Comparison of ENCODE assay signal across 18 mouse cellular contexts in genomic region chr2:35589385-35589784, GRCm38 (mm10). TPM values are rescaled to one million over a fixed set of nuclear protein-coding genes. Genes with fewer than 3 reads are reported as not detected.
DNase-seq lines count a peak whose midpoint lies in the region; ATAC-seq and TF ChIP-seq lines count a peak whose summit lies in the region.
"Had no signal": no experiment of that assay in that cellular context is flagged by ENCODE, and none has a peak within 500 bp of the region (broad histone marks: within the 10 kb centered on the region; RNA-seq: fewer than 3 reads in every experiment).

No protein-coding gene starts in this region.

- peaks cover 3% of the 10 kb centered on the region; the same call in 1 of the 2 replicates for H3K27me3 ChIP-seq in heart, embryonic 15.5 days
- no peaks in the 10 kb centered on the region for H3K27me3 ChIP-seq in lung, embryonic 15.5 days

- peaks cover 99% of the 10 kb centered on the region for H3K4me1 ChIP-seq in heart, embryonic 15.5 days (replicated peaks)
- H3K4me1 ChIP-seq in lung, embryonic 15.5 days = peaks cover 70% of the 10 kb centered on the region

- 0 out of 2 replicates have a peak overlapping the region, but pooled peaks have one; percentile 18 for H3K9ac ChIP-seq in heart, embryonic 15.5 days
- H3K9ac ChIP-seq in lung, embryonic 15.5 days = no peak overlapping the region
- H3K9ac ChIP-seq: forebrain, embryonic 15.5 days; midbrain, embryonic 13.5 days; neural tube, embryonic 13.5 days had no signal

- intact Hi-C loops in gastrocnemius, adult 2 months (cut with DNase I) = no loop called here

- H3K4me3 ChIP-seq in gastrocnemius, adult 2 months = 0 out of 2 replicates have a peak overlapping the region, but pooled peaks have one; percentile 1
- no peak overlapping the region for H3K4me3 ChIP-seq in heart, embryonic 15.5 days
- no peak overlapping the region for H3K4me3 ChIP-seq in lung, embryonic 15.5 days
- H3K4me3 ChIP-seq: forebrain, embryonic 15.5 days; midbrain, embryonic 13.5 days; neural tube, embryonic 13.5 days had no signal

- DNase-seq in gastrocnemius, adult 2 months = no peak
- DNase-seq in gastrocnemius, adult 18-20 months (ENCODE audit: low spot score) = no peak
- DNase-seq in heart, adult 11 months = no peak
- no peak for DNase-seq in lung, postnatal 36 days
- DNase-seq: cerebellum, adult 11 months; cerebellum, postnatal 10 days; embryo, embryonic 11 days; gastrocnemius, postnatal 36 days; spleen, adult 18-20 months; thymus, postnatal 36 days had no signal

- no peaks in the 10 kb centered on the region for H3K9me3 ChIP-seq in heart, embryonic 15.5 days (replicated peaks)
- H3K9me3 ChIP-seq in lung, embryonic 15.5 days = no peaks in the 10 kb centered on the region
- H3K9me3 ChIP-seq: forebrain, embryonic 15.5 days; midbrain, embryonic 13.5 days; neural tube, embryonic 13.5 days had no signal

- no peak for TF ChIP-seq CTCF in gastrocnemius, adult 2 months (IDR thresholded peaks at IDR 0.05)

- no peak for ATAC-seq in heart, embryonic 15.5 days (replicated peaks; ENCODE audit: insufficient number of reproducible peaks, insufficient read depth, low FRiP score, low read depth)
- no peak for ATAC-seq in lung, embryonic 15.5 days (ENCODE audit: borderline replicate concordance, extremely low read depth, low FRiP score, low TSS enrichment)
- peak; percentile 72 for ATAC-seq in megakaryocyte progenitor cell, adult 5-6 weeks (replicated peaks; ENCODE audit: poor library complexity)
- no peak for ATAC-seq in monocyte, adult 5-6 weeks (replicated peaks; ENCODE audit: insufficient number of reproducible peaks, low FRiP score, low TSS enrichment, poor library complexity, severe bottlenecking)
- ATAC-seq: forebrain, embryonic 15.5 days; hindbrain, embryonic 16.5 days; midbrain, embryonic 13.5 days had no signal

- peak overlapping the region; percentile 47; the same call in 1 of the 2 replicates for H3K4me2 ChIP-seq in heart, embryonic 15.5 days
- no peak overlapping the region for H3K4me2 ChIP-seq in lung, embryonic 15.5 days
- H3K4me2 ChIP-seq: forebrain, embryonic 15.5 days; midbrain, embryonic 13.5 days; neural tube, embryonic 13.5 days had no signal

- 50% methylated on average over 10 of the region's 10 CpGs for WGBS in heart, embryonic 15.5 days
- 42% methylated on average over 10 of the region's 10 CpGs for WGBS in lung, embryonic 15.5 days

- peak overlapping the region; percentile 81 for H3K27ac ChIP-seq in gastrocnemius, adult 2 months
- peak overlapping the region; percentile 89 for H3K27ac ChIP-seq in heart, embryonic 15.5 days
- peak overlapping the region; percentile 12; the same call in 1 of the 2 replicates for H3K27ac ChIP-seq in lung, embryonic 15.5 days
- H3K27ac ChIP-seq: forebrain, embryonic 15.5 days; midbrain, embryonic 13.5 days; neural tube, embryonic 13.5 days had no signal

- H3K36me3 ChIP-seq in heart, embryonic 15.5 days = no peaks in the 10 kb centered on the region
- H3K36me3 ChIP-seq in lung, embryonic 15.5 days = no peaks in the 10 kb centered on the region
- H3K36me3 ChIP-seq: forebrain, embryonic 15.5 days; midbrain, embryonic 13.5 days; neural tube, embryonic 13.5 days had no signal

RNA-seq across cellular contexts. Expression of gene Dab2ip, which starts 31.3 kb away (rescaled TPM):
- total RNA-seq in gastrocnemius, adult 2 months (2021) = 10 to 100 TPM; 38.2 to 52.0 TPM
- 10 to 100 TPM; 41.7 to 46.3 TPM for total RNA-seq in gastrocnemius, adult 18-20 months (2021)
- polyA plus RNA-seq in heart, embryonic 15.5 days (2015; fragmentation: Nextera tagmentation; extraction: Ambion mirVana) = 44.0 and 46.9 TPM in 2 replicates
- polyA plus RNA-seq in lung, embryonic 15.5 days (2015; fragmentation: Nextera tagmentation; extraction: Ambion mirVana) = 54.2 and 60.2 TPM in 2 replicates
- total RNA-seq in megakaryocyte progenitor cell, adult 5-6 weeks (2015) = 3.9 and 4.0 TPM in 2 replicates
- total RNA-seq in megakaryocyte progenitor cell, adult 5-6 weeks (2017) = 3.0 and 4.1 TPM in 2 replicates
- 4.6 to 23.2 TPM (median 5.5 TPM) in 3 replicates for total RNA-seq in monocyte, adult 5-6 weeks (2017)

Comparison
In these comparisons a context has a peak if more than half of its experiments do, and no peak if none do; other contexts are left out.
1. H3K27ac ChIP-seq: peak in every context shown above with its lines; median percentile 89 in heart, embryonic 15.5 days; 81 in gastrocnemius, adult 2 months; 12 in lung, embryonic 15.5 days.